Mouse (Mus musculus): ENCODE measurements at regions not wholly inside any gene's neighbourhood (a gene's known extent, or its start where the extent isn't known, plus 50 kb on each side); places are given as distances from the start of the nearest gene placed in this dataset.

- TF ChIP-seq CTCF (IDR thresholded peaks at IDR 0.05; ENCODE audit: insufficient read depth, low read length), result no peak
- no peak for TF ChIP-seq POLR2A (IDR thresholded peaks at IDR 0.05; ENCODE audit: borderline replicate concordance, extremely low read depth, low read depth, low read length)
These were observed 81.1 kb upstream of the Plcl2 start for GRCm38 (mm10) chr17:50428004-50428560.

Data from lung, adult 2 months (tissue).